Mouse (Mus musculus): ENCODE data around the gene Aup1.

GRCm38 (mm10) chr6:83010010-83010409 is 44.3 kb upstream of the Aup1 start:
- TF ChIP-seq CTCF (IDR thresholded peaks at IDR 0.05; ENCODE audit: control insufficient read depth, insufficient read depth, insufficient replicate concordance, low read depth, low read length) = no peak
- no peak for TF ChIP-seq POLR2A (IDR thresholded peaks at IDR 0.05; ENCODE audit: control insufficient read depth, low read depth, low read length)
